Mouse (Mus musculus) hindlimb bud, embryonic 11.5 days (tissue): ENCODE results near the gene Dalrd3.

ENCODE experiments used
- DNase-seq: peaks from one replicate; pipeline ENCODE4 v3.0.0-alpha.2; 2012; ENCODE audit warnings: low read depth, low spot score; ENCODE audit errors: extremely low spot score

Gene Dalrd3

GRCm38 (mm10) chr9:108617301-108617700 lies 47.6 kb downstream of the Dalrd3 start:
- no peak for DNase-seq
